Mouse (Mus musculus): Measurements from ENCODE around the gene Hinfp. TPM values are rescaled to one million over a fixed set of nuclear protein-coding genes. Genes with fewer than 3 reads are reported as not detected.

Hinfp gene
- polyA plus RNA-seq (2015; fragmentation: Nextera tagmentation; extraction: Ambion mirVana) = 27.2 and 31.1 TPM in 2 replicates

DNA sequence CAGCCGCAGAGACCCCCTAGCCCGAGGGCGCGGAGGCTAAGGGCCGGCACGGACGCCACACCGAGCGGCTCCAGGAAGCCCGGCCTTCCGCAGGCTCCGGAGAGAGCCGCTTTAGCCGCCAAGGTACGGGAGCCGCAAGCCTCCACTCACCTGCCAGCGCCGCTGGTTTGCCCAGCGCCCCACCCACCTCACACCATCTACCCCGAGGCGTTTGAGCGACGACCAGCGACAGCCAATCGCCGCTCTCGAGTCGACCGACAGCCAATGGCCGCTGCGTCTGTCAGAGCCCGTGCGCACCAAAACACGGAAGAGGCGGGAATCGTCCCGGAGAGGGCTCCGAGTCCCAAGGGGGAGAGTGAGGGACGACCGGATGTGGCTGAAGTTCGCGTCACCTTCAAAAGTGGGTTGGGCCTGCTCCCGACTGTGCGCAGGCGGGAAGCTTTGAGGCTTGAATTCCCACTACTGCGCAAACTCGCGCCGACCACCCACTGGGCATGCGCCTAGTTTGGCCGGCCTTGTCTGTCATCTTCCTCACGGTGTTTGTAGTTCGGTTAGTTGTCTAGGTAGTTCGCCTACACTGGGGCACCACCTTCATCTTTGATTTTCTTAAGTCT, at the start of gene Hinfp:
TSS of gene Hinfp (minus strand) at position 206 of the 614 bp plus-strand sequence.
- Histone ChIP-seq H3K4me2 (replicated peaks; ENCODE audit: low read depth, low read length) (peak within 1 kb of the TSS; percentile 68), H3K4me1 (ENCODE audit: insufficient read depth, low read length) (peaks cover 10% of the 10 kb centered on the region), H3K9me3 (ENCODE audit: low read length) (no peaks in the 10 kb centered on the region), H3K36me3 (ENCODE audit: insufficient read depth, low read length) (peaks cover 19% of the 10 kb centered on the region), H3K4me3 (ENCODE audit: low read length) (peak within 1 kb of the TSS; percentile 69), H3K9ac (replicated peaks; ENCODE audit: low read length) (peak within 1 kb of the TSS; percentile 77), H3K27me3 (ENCODE audit: insufficient read depth, low read length) (no peaks in the 10 kb centered on the region), H3K27ac (ENCODE audit: low read length) (peak within 1 kb of the TSS; percentile 71)
- peak; percentile 100 for ATAC-seq (ENCODE audit: low FRiP score, low TSS enrichment)
- under 1% methylated on average over 54 of the region's 54 CpGs for WGBS

DNA sequence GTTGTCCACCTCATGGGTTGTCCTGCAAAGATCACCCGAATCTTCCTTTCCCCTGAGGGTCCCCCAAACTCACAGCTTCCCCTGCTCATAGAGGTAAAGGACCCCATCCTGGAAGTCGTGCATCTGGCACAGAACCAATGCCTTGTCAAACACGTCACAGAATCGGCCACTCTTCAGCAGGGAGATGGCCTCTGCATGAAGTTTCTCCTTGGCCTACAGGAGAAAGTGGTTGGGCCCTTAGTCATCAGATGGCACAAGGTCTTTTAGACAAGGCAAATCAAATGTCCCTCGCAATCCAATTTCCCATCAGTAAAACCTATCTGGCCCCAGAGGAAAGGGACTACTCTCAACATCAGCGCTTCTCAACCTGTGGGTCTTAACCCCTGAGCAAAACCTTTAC, 47.7 kb upstream of the Hinfp start:
- Histone ChIP-seq H3K9ac (replicated peaks; ENCODE audit: low read length) (no peak overlapping the region), H3K9me3 (ENCODE audit: low read length) (no peaks in the 10 kb centered on the region), H3K4me1 (ENCODE audit: insufficient read depth, low read length) (no peaks in the 10 kb centered on the region), H3K27me3 (ENCODE audit: insufficient read depth, low read length) (no peaks in the 10 kb centered on the region), H3K36me3 (ENCODE audit: insufficient read depth, low read length) (peaks cover 89% of the 10 kb centered on the region), H3K4me2 (replicated peaks; ENCODE audit: low read depth, low read length) (no peak overlapping the region), H3K27ac (ENCODE audit: low read length) (no peak overlapping the region), H3K4me3 (ENCODE audit: low read length) (no peak overlapping the region)
- WGBS = 93% methylated on average over 6 of the region's 6 CpGs
- no peak for ATAC-seq (ENCODE audit: low FRiP score, low TSS enrichment)

DNA sequence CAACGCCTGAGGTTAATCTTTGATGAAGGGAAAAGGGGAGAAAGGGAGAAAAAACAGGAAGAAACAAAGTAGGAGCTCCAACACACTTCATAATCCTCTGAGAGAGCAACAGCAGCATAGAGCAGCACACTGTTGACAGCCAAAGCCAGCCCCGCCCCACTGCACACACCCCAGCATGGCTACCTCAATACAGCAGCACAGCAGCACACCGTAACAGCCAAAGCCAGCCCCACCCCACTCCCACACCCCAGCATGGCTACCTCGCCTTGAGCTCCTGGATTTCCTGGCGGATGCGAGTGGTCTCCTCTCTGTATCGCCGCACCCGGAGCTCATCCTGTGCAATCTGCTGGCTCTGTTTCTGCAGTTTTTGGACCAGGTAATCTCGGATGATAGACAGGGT, 46.9 kb upstream of the Hinfp start:
- Histone ChIP-seq H3K36me3 (ENCODE audit: insufficient read depth, low read length) (peaks cover 94% of the 10 kb centered on the region), H3K27me3 (ENCODE audit: insufficient read depth, low read length) (no peaks in the 10 kb centered on the region), H3K4me2 (replicated peaks; ENCODE audit: low read depth, low read length) (no peak overlapping the region), H3K27ac (ENCODE audit: low read length) (no peak overlapping the region), H3K9me3 (ENCODE audit: low read length) (no peaks in the 10 kb centered on the region), H3K4me1 (ENCODE audit: insufficient read depth, low read length) (no peaks in the 10 kb centered on the region), H3K4me3 (ENCODE audit: low read length) (no peak overlapping the region), H3K9ac (replicated peaks; ENCODE audit: low read length) (no peak overlapping the region)
- WGBS = 93% methylated on average over 10 of the region's 10 CpGs
- ATAC-seq (ENCODE audit: low FRiP score, low TSS enrichment) = no peak

DNA sequence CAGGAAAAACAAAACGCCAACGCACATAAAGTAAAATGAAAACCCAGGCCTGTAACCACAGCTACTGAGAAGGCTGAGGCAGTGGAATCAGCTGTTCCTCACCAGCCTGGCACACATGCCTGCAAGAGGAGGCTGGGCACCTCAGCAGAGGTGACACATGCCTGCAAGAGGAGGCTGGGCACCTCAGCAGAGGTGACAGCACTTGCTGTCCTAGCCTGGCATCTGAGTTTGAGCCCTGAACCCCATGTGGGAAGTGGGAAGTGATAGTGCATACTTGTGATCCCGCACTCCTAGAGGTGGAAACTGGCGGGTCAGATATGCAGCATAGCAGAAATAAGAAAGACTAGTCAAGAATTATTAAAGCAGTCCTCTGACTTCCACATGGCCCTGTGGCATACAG, 45.9 kb upstream of the Hinfp start:
- Histone ChIP-seq H3K36me3 (ENCODE audit: insufficient read depth, low read length) (peaks cover 92% of the 10 kb centered on the region), H3K9ac (replicated peaks; ENCODE audit: low read length) (no peak overlapping the region), H3K4me2 (replicated peaks; ENCODE audit: low read depth, low read length) (no peak overlapping the region), H3K9me3 (ENCODE audit: low read length) (no peaks in the 10 kb centered on the region), H3K27ac (ENCODE audit: low read length) (no peak overlapping the region), H3K4me1 (ENCODE audit: insufficient read depth, low read length) (no peaks in the 10 kb centered on the region), H3K27me3 (ENCODE audit: insufficient read depth, low read length) (no peaks in the 10 kb centered on the region), H3K4me3 (ENCODE audit: low read length) (no peak overlapping the region)
- WGBS = 93% methylated on average over 4 of the region's 4 CpGs
- no peak for ATAC-seq (ENCODE audit: low FRiP score, low TSS enrichment)

DNA sequence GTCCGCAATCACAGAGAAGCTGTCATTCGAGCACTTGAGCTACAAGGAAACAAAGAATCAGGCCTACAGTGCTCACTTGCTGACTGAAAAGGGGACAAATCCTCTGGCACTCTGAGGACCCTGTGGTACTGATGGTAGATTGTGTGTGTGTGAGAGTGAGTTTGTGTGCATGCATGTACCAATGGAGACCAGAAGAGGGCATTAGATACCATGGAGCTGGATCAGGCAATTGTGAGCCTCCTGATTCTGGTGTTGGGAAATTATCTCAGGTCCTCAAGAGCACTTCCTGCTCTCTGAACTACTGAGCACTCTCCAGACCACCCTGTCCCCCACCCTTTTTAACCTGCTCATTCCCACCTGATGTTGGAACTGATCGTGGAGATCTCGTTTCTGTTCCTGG, 43.1 kb upstream of the Hinfp start:
- H3K4me2 ChIP-seq (replicated peaks; ENCODE audit: low read depth, low read length) = no peak overlapping the region
- H3K9ac ChIP-seq (replicated peaks; ENCODE audit: low read length) = no peak overlapping the region
- no peaks in the 10 kb centered on the region for H3K9me3 ChIP-seq (ENCODE audit: low read length)
- WGBS = 92% methylated on average over 4 of the region's 4 CpGs
- H3K4me3 ChIP-seq (ENCODE audit: low read length) = no peak overlapping the region
- H3K27ac ChIP-seq (ENCODE audit: low read length) = no peak overlapping the region
- no peaks in the 10 kb centered on the region for H3K4me1 ChIP-seq (ENCODE audit: insufficient read depth, low read length)
- no peak for ATAC-seq (ENCODE audit: low FRiP score, low TSS enrichment)
- no peaks in the 10 kb centered on the region for H3K27me3 ChIP-seq (ENCODE audit: insufficient read depth, low read length)
- peaks cover 65% of the 10 kb centered on the region for H3K36me3 ChIP-seq (ENCODE audit: insufficient read depth, low read length)

DNA sequence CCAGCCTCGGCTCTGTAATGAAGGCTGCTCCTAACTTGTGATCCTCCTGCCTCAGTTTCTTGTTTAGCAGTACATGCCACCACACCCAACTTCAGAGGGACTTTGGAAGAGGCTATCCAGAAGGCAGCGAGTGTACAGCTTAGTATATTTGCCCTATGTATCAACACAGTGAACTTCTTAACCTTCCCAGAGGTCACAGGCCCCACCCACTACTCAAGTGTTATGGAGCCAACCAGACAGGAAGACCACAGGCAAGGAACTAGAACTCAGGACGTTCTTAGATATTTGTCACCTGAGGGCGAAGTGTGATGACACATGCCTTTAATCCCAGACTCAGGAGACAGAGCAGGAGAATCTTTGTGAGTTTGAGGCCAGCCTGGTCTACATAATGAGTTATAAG, 42.1 kb upstream of the Hinfp start:
- Histone ChIP-seq H3K4me1 (ENCODE audit: insufficient read depth, low read length) (peaks cover 8% of the 10 kb centered on the region), H3K27ac (ENCODE audit: low read length) (no peak overlapping the region), H3K27me3 (ENCODE audit: insufficient read depth, low read length) (no peaks in the 10 kb centered on the region), H3K4me3 (ENCODE audit: low read length) (no peak overlapping the region), H3K9me3 (ENCODE audit: low read length) (no peaks in the 10 kb centered on the region), H3K4me2 (replicated peaks; ENCODE audit: low read depth, low read length) (no peak overlapping the region), H3K9ac (replicated peaks; ENCODE audit: low read length) (no peak overlapping the region), H3K36me3 (ENCODE audit: insufficient read depth, low read length) (peaks cover 55% of the 10 kb centered on the region)
- WGBS = 86% methylated on average over 4 of the region's 4 CpGs
- ATAC-seq (ENCODE audit: low FRiP score, low TSS enrichment) = no peak

DNA sequence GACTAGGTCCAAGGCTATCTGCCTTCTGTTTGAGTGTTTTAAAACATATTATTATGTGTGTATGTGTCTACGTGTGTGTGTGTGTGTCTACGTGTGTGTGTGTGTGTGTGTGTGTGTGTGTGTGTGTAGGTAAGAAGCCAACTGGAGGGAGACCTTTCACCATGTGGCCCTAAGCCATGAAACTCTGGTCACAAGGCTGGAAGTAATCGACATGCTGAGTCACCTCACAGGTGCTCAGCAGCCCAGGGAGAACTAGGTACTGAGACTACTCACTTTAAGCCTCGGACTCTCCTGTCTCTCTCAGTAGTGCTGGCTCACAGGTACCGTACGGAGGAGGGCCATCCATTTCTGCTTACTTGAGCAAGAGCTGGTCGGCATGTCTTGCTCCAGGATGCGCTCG, 41.7 kb upstream of the Hinfp start:
- Histone ChIP-seq H3K36me3 (ENCODE audit: insufficient read depth, low read length) (peaks cover 51% of the 10 kb centered on the region), H3K9ac (replicated peaks; ENCODE audit: low read length) (no peak overlapping the region), H3K4me2 (replicated peaks; ENCODE audit: low read depth, low read length) (no peak overlapping the region), H3K9me3 (ENCODE audit: low read length) (no peaks in the 10 kb centered on the region), H3K4me3 (ENCODE audit: low read length) (no peak overlapping the region), H3K27me3 (ENCODE audit: insufficient read depth, low read length) (no peaks in the 10 kb centered on the region), H3K27ac (ENCODE audit: low read length) (no peak overlapping the region), H3K4me1 (ENCODE audit: insufficient read depth, low read length) (peaks cover 12% of the 10 kb centered on the region)
- ATAC-seq (ENCODE audit: low FRiP score, low TSS enrichment) = no peak
- 91% methylated on average over 9 of the region's 9 CpGs for WGBS

DNA sequence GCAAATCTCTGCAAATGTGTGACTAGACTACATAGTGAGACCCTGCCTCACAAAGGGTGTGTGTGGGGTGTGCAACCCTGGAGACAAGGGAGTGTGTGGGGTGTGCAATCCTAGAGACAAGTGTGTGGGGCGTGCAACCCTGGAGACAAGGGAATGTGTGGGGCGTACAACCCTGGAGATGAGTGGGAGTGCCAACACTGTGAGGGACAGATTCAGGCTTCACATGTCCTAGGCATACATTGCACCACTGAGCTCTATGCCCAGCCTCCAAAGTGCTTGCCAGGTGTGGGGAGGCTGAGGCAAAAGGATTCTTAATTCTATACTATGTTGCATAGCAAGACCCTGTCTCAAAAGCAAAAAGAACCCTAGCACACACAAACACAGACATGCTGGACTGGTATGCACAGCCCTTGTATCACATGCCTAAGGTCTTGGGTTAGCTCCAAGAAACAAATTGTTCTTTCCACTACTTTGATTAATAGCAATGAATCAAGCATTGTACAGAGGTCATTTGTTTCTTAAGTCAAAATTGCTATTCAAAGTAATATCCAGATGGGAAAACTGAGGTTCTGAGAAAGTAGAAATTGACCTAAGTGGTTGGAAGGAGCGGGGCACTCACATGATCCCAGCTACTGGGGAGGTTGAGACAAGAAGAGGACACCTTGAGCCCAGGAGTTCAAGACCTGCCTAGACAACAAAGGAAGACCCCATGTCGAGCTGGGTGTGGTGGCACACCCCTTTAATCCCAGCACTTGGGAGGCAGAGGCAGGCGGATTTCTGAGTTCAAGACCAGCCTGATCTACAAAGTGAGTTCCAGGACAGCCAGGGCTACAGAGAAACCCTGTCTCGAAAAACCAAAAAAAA, 40.3 kb upstream of the Hinfp start:
- ATAC-seq (ENCODE audit: low FRiP score, low TSS enrichment) = no peak
- Histone ChIP-seq H3K4me2 (replicated peaks; ENCODE audit: low read depth, low read length) (no peak overlapping the region), H3K9ac (replicated peaks; ENCODE audit: low read length) (no peak overlapping the region), H3K36me3 (ENCODE audit: insufficient read depth, low read length) (peaks cover 37% of the 10 kb centered on the region), H3K9me3 (ENCODE audit: low read length) (no peaks in the 10 kb centered on the region), H3K27me3 (ENCODE audit: insufficient read depth, low read length) (no peaks in the 10 kb centered on the region), H3K4me3 (ENCODE audit: low read length) (no peak overlapping the region), H3K4me1 (ENCODE audit: insufficient read depth, low read length) (peaks cover 14% of the 10 kb centered on the region), H3K27ac (ENCODE audit: low read length) (no peak overlapping the region)
- 85% methylated on average over 5 of the region's 6 CpGs for WGBS

DNA sequence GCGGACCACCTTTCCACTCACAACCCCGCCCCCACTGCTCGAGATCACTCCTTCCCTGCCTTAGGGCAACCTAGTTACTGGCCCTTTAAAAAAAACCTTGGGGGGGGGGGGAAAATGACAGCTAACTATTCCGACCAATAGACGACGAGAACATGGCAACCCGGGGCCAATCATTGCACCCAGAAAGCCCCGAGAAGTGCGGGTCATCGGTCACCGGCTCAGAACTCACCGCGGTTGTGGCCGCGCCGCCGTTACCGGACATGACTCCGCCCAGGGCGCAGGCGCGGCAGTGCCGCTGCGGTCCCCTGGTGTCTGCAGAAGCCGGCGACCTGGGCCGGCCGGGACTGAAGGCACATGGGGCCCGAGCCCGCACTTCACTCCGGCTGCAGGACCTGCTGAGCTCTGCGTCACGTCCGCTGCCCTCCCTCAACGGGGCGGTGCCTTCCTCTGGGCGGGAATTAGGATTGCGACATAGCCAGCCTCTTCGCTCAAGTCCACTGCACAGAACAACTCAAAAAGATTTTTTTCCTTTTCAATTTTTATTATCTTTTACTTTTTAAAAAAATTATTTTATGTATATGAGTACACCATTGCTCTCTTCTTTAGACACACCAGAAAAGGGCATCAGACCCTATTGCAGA, 38.4 kb upstream of the Hinfp start, which contains the start of gene Hmbs:
TSS of gene Hmbs (minus strand) at position 448 of the 641 bp plus-strand sequence.
- no peaks in the 10 kb centered on the region for H3K27me3 ChIP-seq (ENCODE audit: insufficient read depth, low read length)
- ATAC-seq (ENCODE audit: low FRiP score, low TSS enrichment) = peak; percentile 97
- peak within 1 kb of the TSS; percentile 99 for H3K27ac ChIP-seq (ENCODE audit: low read length)
- under 1% methylated on average over 39 of the region's 39 CpGs for WGBS
- peaks cover 14% of the 10 kb centered on the region for H3K4me1 ChIP-seq (ENCODE audit: insufficient read depth, low read length)
- peak within 1 kb of the TSS; percentile 71 for H3K4me2 ChIP-seq (replicated peaks; ENCODE audit: low read depth, low read length)
- H3K9me3 ChIP-seq (ENCODE audit: low read length) = no peaks in the 10 kb centered on the region
- H3K4me3 ChIP-seq (ENCODE audit: low read length) = peak within 1 kb of the TSS; percentile 90
- H3K9ac ChIP-seq (replicated peaks; ENCODE audit: low read length) = peak within 1 kb of the TSS; percentile 94
- peaks cover 29% of the 10 kb centered on the region for H3K36me3 ChIP-seq (ENCODE audit: insufficient read depth, low read length)
